Mouse (Mus musculus): Measurements from ENCODE around the gene Tmem132c. TPM values are rescaled to one million over a fixed set of nuclear protein-coding genes. Genes with fewer than 3 reads are reported as not detected.
A peak's percentile ranks its signal among the peaks of the same experiment; 100 is the strongest.

The Tmem132c gene
- polyA plus RNA-seq, 1 experiment from 2014 or later: 1.7 TPM

- DNase-seq (ENCODE audit: low spot score) (no peak), ATAC-seq (ENCODE audit: low FRiP score, low TSS enrichment) (no peak)
- no peaks in the 10 kb centered on the region for H3K4me1 ChIP-seq (replicated peaks; ENCODE audit: control insufficient read depth, insufficient read depth)
- no peak overlapping the region for H3K9ac ChIP-seq (ENCODE audit: low read length)
- no peaks in the 10 kb centered on the region for H3K36me3 ChIP-seq (ENCODE audit: control insufficient read depth, insufficient read depth, low read length)
- H3K27ac ChIP-seq (replicated peaks): no peak overlapping the region
- H3K9me3 ChIP-seq (ENCODE audit: control insufficient read depth, low read length): no peaks in the 10 kb centered on the region
- no peak overlapping the region for H3K4me3 ChIP-seq (ENCODE audit: low read depth, low read length)
- WGBS: 79% methylated on average over 3 of the region's 3 CpGs
- H3K4me2 ChIP-seq (replicated peaks; ENCODE audit: low read depth): no peak overlapping the region
- TF ChIP-seq EP300 (optimal IDR thresholded peaks at IDR 0.05): no peak
- TF ChIP-seq CTCF (IDR thresholded peaks at IDR 0.05; ENCODE audit: low read depth): no peak
- H3K27me3 ChIP-seq (ENCODE audit: control insufficient read depth, insufficient read depth, low read length): no peaks in the 10 kb centered on the region
These were observed 319.5 kb downstream of the Tmem132c start for GRCm38 (mm10) chr5:127561086-127561485.

- Histone ChIP-seq H3K4me2 (replicated peaks; ENCODE audit: low read depth) (no peak overlapping the region), H3K27ac (replicated peaks) (no peak overlapping the region), H3K4me1 (replicated peaks; ENCODE audit: control insufficient read depth, insufficient read depth) (no peaks in the 10 kb centered on the region), H3K27me3 (ENCODE audit: control insufficient read depth, insufficient read depth, low read length) (no peaks in the 10 kb centered on the region), H3K4me3 (ENCODE audit: low read depth, low read length) (no peak overlapping the region), H3K9me3 (ENCODE audit: control insufficient read depth, low read length) (no peaks in the 10 kb centered on the region), H3K36me3 (ENCODE audit: control insufficient read depth, insufficient read depth, low read length) (no peaks in the 10 kb centered on the region), H3K9ac (ENCODE audit: low read length) (no peak overlapping the region)
- no peak for ATAC-seq (ENCODE audit: low FRiP score, low TSS enrichment)
- no peak for DNase-seq (ENCODE audit: low spot score)
- TF ChIP-seq CTCF (IDR thresholded peaks at IDR 0.05; ENCODE audit: low read depth) (no peak), EP300 (optimal IDR thresholded peaks at IDR 0.05) (no peak)
- WGBS: 71% methylated on average over 6 of the region's 6 CpGs
These were observed 325.6 kb downstream of the Tmem132c start for GRCm38 (mm10) chr5:127567165-127567741.

GRCm38 (mm10) chr5:127577419-127577818 is 335.8 kb downstream of the Tmem132c start:
- TF ChIP-seq CTCF (IDR thresholded peaks at IDR 0.05; ENCODE audit: low read depth) (peak; percentile 63), EP300 (optimal IDR thresholded peaks at IDR 0.05) (no peak)
- DNase-seq (ENCODE audit: low spot score) (no peak), ATAC-seq (ENCODE audit: low FRiP score, low TSS enrichment) (no peak)
- Histone ChIP-seq H3K9ac (ENCODE audit: low read length) (no peak overlapping the region), H3K4me1 (replicated peaks; ENCODE audit: control insufficient read depth, insufficient read depth) (no peaks in the 10 kb centered on the region), H3K4me3 (ENCODE audit: low read depth, low read length) (no peak overlapping the region), H3K9me3 (ENCODE audit: control insufficient read depth, low read length) (no peaks in the 10 kb centered on the region), H3K36me3 (ENCODE audit: control insufficient read depth, insufficient read depth, low read length) (no peaks in the 10 kb centered on the region), H3K4me2 (replicated peaks; ENCODE audit: low read depth) (no peak overlapping the region), H3K27ac (replicated peaks) (no peak overlapping the region), H3K27me3 (ENCODE audit: control insufficient read depth, insufficient read depth, low read length) (no peaks in the 10 kb centered on the region)
- WGBS: 51% methylated on average over 8 of the region's 8 CpGs

GRCm38 (mm10) chr5:127583658-127584057 is 342.1 kb downstream of the Tmem132c start:
- DNase-seq (ENCODE audit: low spot score) (no peak), ATAC-seq (ENCODE audit: low FRiP score, low TSS enrichment) (no peak)
- Histone ChIP-seq H3K4me3 (ENCODE audit: low read depth, low read length) (no peak overlapping the region), H3K4me1 (replicated peaks; ENCODE audit: control insufficient read depth, insufficient read depth) (no peaks in the 10 kb centered on the region), H3K4me2 (replicated peaks; ENCODE audit: low read depth) (no peak overlapping the region), H3K27me3 (ENCODE audit: control insufficient read depth, insufficient read depth, low read length) (no peaks in the 10 kb centered on the region), H3K9me3 (ENCODE audit: control insufficient read depth, low read length) (no peaks in the 10 kb centered on the region), H3K9ac (ENCODE audit: low read length) (no peak overlapping the region), H3K27ac (replicated peaks) (no peak overlapping the region), H3K36me3 (ENCODE audit: control insufficient read depth, insufficient read depth, low read length) (no peaks in the 10 kb centered on the region)
- 82% methylated on average over 8 of the region's 8 CpGs for WGBS
- peak; percentile 51 for TF ChIP-seq CTCF (IDR thresholded peaks at IDR 0.05; ENCODE audit: low read depth)
- no peak for TF ChIP-seq EP300 (optimal IDR thresholded peaks at IDR 0.05)

- Histone ChIP-seq H3K4me2 (replicated peaks; ENCODE audit: low read depth) (no peak overlapping the region), H3K27ac (replicated peaks) (no peak overlapping the region), H3K4me1 (replicated peaks; ENCODE audit: control insufficient read depth, insufficient read depth) (no peaks in the 10 kb centered on the region), H3K4me3 (ENCODE audit: low read depth, low read length) (no peak overlapping the region), H3K9ac (ENCODE audit: low read length) (no peak overlapping the region), H3K36me3 (ENCODE audit: control insufficient read depth, insufficient read depth, low read length) (no peaks in the 10 kb centered on the region), H3K27me3 (ENCODE audit: control insufficient read depth, insufficient read depth, low read length) (no peaks in the 10 kb centered on the region), H3K9me3 (ENCODE audit: control insufficient read depth, low read length) (no peaks in the 10 kb centered on the region)
- DNase-seq (ENCODE audit: low spot score) (no peak), ATAC-seq (ENCODE audit: low FRiP score, low TSS enrichment) (no peak)
- no peak for TF ChIP-seq EP300 (optimal IDR thresholded peaks at IDR 0.05)
- TF ChIP-seq CTCF (IDR thresholded peaks at IDR 0.05; ENCODE audit: low read depth): peak; percentile 46
- WGBS: 70% methylated on average over 6 of the region's 6 CpGs
These were observed 346.2 kb downstream of the Tmem132c start for GRCm38 (mm10) chr5:127587854-127588253.

GRCm38 (mm10) chr5:127592406-127592805 is 350.8 kb downstream of the Tmem132c start:
- DNase-seq (ENCODE audit: low spot score) (no peak), ATAC-seq (ENCODE audit: low FRiP score, low TSS enrichment) (no peak)
- H3K27me3 ChIP-seq (ENCODE audit: control insufficient read depth, insufficient read depth, low read length): no peaks in the 10 kb centered on the region
- H3K4me2 ChIP-seq (replicated peaks; ENCODE audit: low read depth): no peak overlapping the region
- WGBS: 64% methylated on average over 5 of the region's 5 CpGs
- H3K4me3 ChIP-seq (ENCODE audit: low read depth, low read length): no peak overlapping the region
- no peaks in the 10 kb centered on the region for H3K9me3 ChIP-seq (ENCODE audit: control insufficient read depth, low read length)
- H3K4me1 ChIP-seq (replicated peaks; ENCODE audit: control insufficient read depth, insufficient read depth): no peaks in the 10 kb centered on the region
- peaks cover 21% of the 10 kb centered on the region for H3K36me3 ChIP-seq (ENCODE audit: control insufficient read depth, insufficient read depth, low read length)
- no peak overlapping the region for H3K9ac ChIP-seq (ENCODE audit: low read length)
- no peak for TF ChIP-seq EP300 (optimal IDR thresholded peaks at IDR 0.05)
- no peak for TF ChIP-seq CTCF (IDR thresholded peaks at IDR 0.05; ENCODE audit: low read depth)
- H3K27ac ChIP-seq (replicated peaks): no peak overlapping the region

Measured in stomach, postnatal 0 days (tissue).